Mouse (Mus musculus) large intestine, adult 2 months (tissue): ENCODE results near the gene Fcgrt. TPM values are rescaled to one million over a fixed set of nuclear protein-coding genes. Genes with fewer than 3 reads are reported as not detected.

Experiments used
- DNase-seq: peaks from one replicate; pipeline ENCODE4 v3.0.0-alpha.2; 2012; ENCODE audit warnings: low read depth, low spot score
- WGBS: fragments of 180-500 bp; shearing (Covaris S2); methylation state at CpG from one replicate; pipeline ENCODE4 v1.1.7; 2018; 5-methylcytosine and 5-hydroxymethylcytosine counted together
- polyA plus RNA-seq: library from polyadenylated mRNA; depleted of rRNA; stranded (reverse); fragments of >200 nt; gene quantifications from 2 replicates; pipeline ENCODE4 v1.2.3, GENCODE M21; 2012; rRNA removed

Gene Fcgrt
- polyA plus RNA-seq, 1 experiment = 75.3 TPM

DNA sequence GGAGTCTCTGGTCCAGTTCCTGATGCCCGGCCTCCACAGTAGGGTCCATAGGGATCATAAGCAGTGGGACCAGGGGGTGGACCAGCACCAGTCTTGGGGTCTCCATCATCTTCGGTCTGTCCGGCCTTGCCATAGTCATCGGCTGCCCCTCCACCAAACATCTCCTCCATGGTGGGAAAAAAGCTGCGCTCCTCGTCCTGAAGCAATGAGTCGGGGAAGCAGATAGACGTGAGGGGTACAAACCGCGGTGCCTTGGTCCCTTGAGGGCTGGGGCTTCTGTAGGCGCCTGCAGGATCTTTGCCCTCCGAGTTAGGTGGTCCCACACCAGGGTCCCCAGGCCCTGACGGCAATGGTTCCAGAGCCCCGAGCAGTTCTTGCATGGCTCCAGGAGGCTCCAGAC lies 56.2 kb downstream of the Fcgrt start:
- 96% methylated on average over 14 of the region's 14 CpGs for WGBS
- no peak for DNase-seq

DNA sequence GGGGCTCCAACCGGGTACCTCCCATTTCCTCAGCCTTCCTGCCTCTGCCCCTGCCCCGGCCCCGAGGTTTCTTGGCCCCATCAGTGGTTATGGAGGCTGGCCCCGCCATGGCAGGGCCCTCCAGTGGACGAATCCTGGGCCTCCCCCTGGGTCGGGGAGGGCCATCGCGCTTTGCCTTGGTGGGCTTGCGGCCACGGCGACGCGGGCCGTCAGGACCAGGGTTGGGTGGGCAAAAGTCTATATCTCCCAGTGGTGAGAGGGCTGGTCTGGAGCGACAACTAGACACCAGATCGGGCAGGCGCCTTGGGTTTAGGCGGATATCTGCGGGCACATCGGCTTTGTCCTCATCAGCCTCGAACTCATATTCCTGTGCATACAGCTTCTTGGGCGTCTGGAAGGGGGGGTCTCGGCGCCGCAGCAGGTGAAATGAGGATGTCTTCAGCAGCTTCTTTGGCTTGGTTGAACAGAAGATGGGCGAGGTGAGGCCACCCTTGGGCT lies 56.7 kb downstream of the Fcgrt start:
- DNase-seq = no peak
- WGBS = 92% methylated on average over 26 of the region's 26 CpGs

- no peak for DNase-seq
- WGBS = 94% methylated on average over 22 of the region's 22 CpGs
Observed at GRCm38 (mm10) chr7:45045741-45046140, 57.9 kb downstream of the Fcgrt start.

DNA sequence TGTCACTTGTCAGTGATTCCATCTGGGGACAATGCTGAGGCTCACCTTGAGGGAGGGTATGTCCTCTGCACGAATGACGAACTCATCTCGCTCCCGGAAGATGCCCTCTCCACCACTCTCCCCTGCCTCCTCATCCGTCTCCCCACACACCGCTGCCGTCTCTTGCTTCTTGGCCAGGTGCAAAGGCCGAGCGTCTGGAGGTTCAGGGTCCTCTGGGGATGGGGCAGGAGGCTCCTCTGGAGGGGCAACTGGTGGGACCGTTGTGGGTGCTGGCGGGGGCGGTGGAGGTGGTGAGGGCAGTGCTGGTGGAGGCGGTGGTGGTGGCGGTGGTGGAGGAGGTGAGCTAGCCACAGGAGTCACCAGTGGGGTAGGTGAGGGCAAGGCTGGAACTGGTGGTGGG lies 60.3 kb downstream of the Fcgrt start:
- 97% methylated on average over 14 of the region's 14 CpGs for WGBS
- DNase-seq = no peak

Other genes with a start within 250 kb of the Fcgrt start
- gene Pnkp, start 246.7 kb downstream of the Fcgrt start, polyA plus RNA-seq = 52.1 and 57.9 TPM in 2 replicates
- 111 and 141 TPM in 2 replicates for gene Ptov1, start 234.1 kb downstream of the Fcgrt start, polyA plus RNA-seq
- gene Med25, start 211.1 kb downstream of the Fcgrt start, polyA plus RNA-seq = 69.4 and 102 TPM in 2 replicates
- 19.9 and 21.7 TPM in 2 replicates for gene Fuz, start 207.8 kb downstream of the Fcgrt start, polyA plus RNA-seq
- gene Ap2a1, start 174.4 kb downstream of the Fcgrt start, polyA plus RNA-seq = 55.6 and 80.7 TPM in 2 replicates
- not detected in 2 replicates for gene Tsks, start 160.6 kb downstream of the Fcgrt start, polyA plus RNA-seq
- gene Cpt1c, start 129.0 kb downstream of the Fcgrt start, polyA plus RNA-seq = 4.2 and 5.9 TPM in 2 replicates
- 167 and 188 TPM in 2 replicates for gene Prmt1, start 117.3 kb downstream of the Fcgrt start, polyA plus RNA-seq
- 107 and 110 TPM in 2 replicates for gene Irf3, start 106.2 kb downstream of the Fcgrt start, polyA plus RNA-seq
- gene Bcl2l12, start 105.1 kb downstream of the Fcgrt start, polyA plus RNA-seq = 20.8 and 23.3 TPM in 2 replicates
- gene Scaf1, start 87.5 kb downstream of the Fcgrt start, polyA plus RNA-seq = 32.3 and 44.7 TPM in 2 replicates
- 112 and 124 TPM in 2 replicates for gene Rras, start 85.9 kb downstream of the Fcgrt start, polyA plus RNA-seq
- 5.4 and 6.2 TPM in 2 replicates for gene Prr12, start 51.0 kb downstream of the Fcgrt start, polyA plus RNA-seq
- 52.4 and 66.9 TPM in 2 replicates for gene Nosip, start 41.4 kb downstream of the Fcgrt start, polyA plus RNA-seq
- 77.3 and 92.5 TPM in 2 replicates for gene Prrg2, start 41.2 kb downstream of the Fcgrt start, polyA plus RNA-seq
- 44.3 and 48.6 TPM in 2 replicates for gene Rcn3, start 11.6 kb downstream of the Fcgrt start, polyA plus RNA-seq
- 407 and 500 TPM in 2 replicates for gene Rps11, start 20.6 kb upstream of the Fcgrt start, polyA plus RNA-seq
- gene Rpl13a, start 24.9 kb upstream of the Fcgrt start, polyA plus RNA-seq = 2,093 and 2,372 TPM in 2 replicates
- 0.78 and 1.1 TPM in 2 replicates for gene Gm45713, start 32.4 kb upstream of the Fcgrt start, polyA plus RNA-seq
- 30.5 and 38.2 TPM in 2 replicates for gene Flt3l, start 32.6 kb upstream of the Fcgrt start, polyA plus RNA-seq
- gene Pih1d1, start 50.5 kb upstream of the Fcgrt start, polyA plus RNA-seq = 62.5 and 65.5 TPM in 2 replicates
- 152 and 159 TPM in 2 replicates for gene Aldh16a1, start 50.7 kb upstream of the Fcgrt start, polyA plus RNA-seq
- 0.07 and 0.11 TPM in 2 replicates for gene Slc17a7, start 60.1 kb upstream of the Fcgrt start, polyA plus RNA-seq
- gene Gfy, start 75.7 kb upstream of the Fcgrt start, polyA plus RNA-seq = not detected in 2 replicates
- not detected in 2 replicates for gene Pth2, start 77.1 kb upstream of the Fcgrt start, polyA plus RNA-seq
- 0.09 TPM in 1 of 2 replicates, not detected in the other for gene Ccdc155, start 101.0 kb upstream of the Fcgrt start, polyA plus RNA-seq
- gene Dkkl1, start 108.3 kb upstream of the Fcgrt start, polyA plus RNA-seq = 0.47 and 0.67 TPM in 2 replicates
- gene Tead2, start 111.9 kb upstream of the Fcgrt start, polyA plus RNA-seq = 8.9 and 11.4 TPM in 2 replicates
- 57.3 and 66.8 TPM in 2 replicates for gene Cd37, start 135.3 kb upstream of the Fcgrt start, polyA plus RNA-seq
- gene Slc6a16, start 137.2 kb upstream of the Fcgrt start, polyA plus RNA-seq = not detected in 2 replicates
- gene Slc6a21, start 173.7 kb upstream of the Fcgrt start, polyA plus RNA-seq = not detected in 2 replicates
- 182 and 185 TPM in 2 replicates for gene Trpm4, start 229.9 kb upstream of the Fcgrt start, polyA plus RNA-seq
- 0.40 and 0.67 TPM in 2 replicates for gene Hrc, start 231.4 kb upstream of the Fcgrt start, polyA plus RNA-seq